Mouse (Mus musculus) cortical plate, adult 2 months (tissue): Measurements from ENCODE around the gene Kif17.

Source experiments
- CTCF ChIP-seq: fragments of 200-500 bp; IDR thresholded peaks from 2 replicates; pipeline ENCODE4 v1.5.1; 2011; ENCODE audit warnings: mild to moderate bottlenecking, control low read depth, low read length; ENCODE audit not compliant: insufficient read depth; ENCODE audit errors: extremely low read depth
- POLR2A ChIP-seq: fragments of 200-500 bp; IDR thresholded peaks from 2 replicates; pipeline ENCODE4 v1.6.1; 2011; ENCODE audit warnings: mild to moderate bottlenecking, low read length, control low read depth; ENCODE audit not compliant: insufficient read depth; ENCODE audit errors: extremely low read depth

GRCm38 (mm10) chr4:138215671-138216199 is 34.5 kb upstream of the Kif17 start:
- TF ChIP-seq POLR2A, result no peak
- TF ChIP-seq CTCF, result no peak
